Mouse (Mus musculus): ENCODE measurements around the gene Ttc24. TPM values are rescaled to one million over a fixed set of nuclear protein-coding genes. Genes with fewer than 3 reads are reported as not detected.

The Ttc24 gene
- not detected in 2 replicates for polyA plus RNA-seq (2015; fragmentation: Nextera tagmentation; extraction: Ambion mirVana)

GRCm38 (mm10) chr3:88078204-88078603 is at the start of gene Ttc24:
Gene Ttc24 (minus strand): TSS chr3:88078304.
- peaks cover 10% of the 10 kb centered on the region for H3K4me1 ChIP-seq (replicated peaks)
- no peak for ATAC-seq
- H3K27ac ChIP-seq: no peak within 1 kb of the TSS
- H3K9ac ChIP-seq: no peak within 1 kb of the TSS
- no peak within 1 kb of the TSS for H3K4me2 ChIP-seq (replicated peaks)
- no peaks in the 10 kb centered on the region for H3K9me3 ChIP-seq
- H3K4me3 ChIP-seq (replicated peaks): no peak within 1 kb of the TSS
- H3K27me3 ChIP-seq (replicated peaks): 0 out of 2 replicates have a peak, but pooled peaks cover 8% of the 10 kb centered on the region
- H3K36me3 ChIP-seq: no peaks in the 10 kb centered on the region
- WGBS: 84% methylated on average over 4 of the region's 4 CpGs

- Histone ChIP-seq H3K36me3 (no peaks in the 10 kb centered on the region), H3K4me2 (replicated peaks) (no peak overlapping the region), H3K4me3 (replicated peaks) (no peak overlapping the region), H3K27ac (no peak overlapping the region), H3K4me1 (replicated peaks) (no peaks in the 10 kb centered on the region; the same call in 1 of the 2 replicates), H3K9ac (no peak overlapping the region), H3K9me3 (no peaks in the 10 kb centered on the region), H3K27me3 (replicated peaks) (no peaks in the 10 kb centered on the region)
- no peak for ATAC-seq
- 52% methylated on average over 3 of the region's 3 CpGs for WGBS
These were observed 49.5 kb upstream of the Ttc24 start for GRCm38 (mm10) chr3:88127636-88128035.

GRCm38 (mm10) chr3:88126181-88126580 is 48.1 kb upstream of the Ttc24 start:
- no peaks in the 10 kb centered on the region for H3K36me3 ChIP-seq
- no peak overlapping the region for H3K4me2 ChIP-seq (replicated peaks)
- H3K4me3 ChIP-seq (replicated peaks): no peak overlapping the region
- no peaks in the 10 kb centered on the region for H3K9me3 ChIP-seq
- no peaks in the 10 kb centered on the region for H3K4me1 ChIP-seq (replicated peaks)
- H3K27me3 ChIP-seq (replicated peaks): no peaks in the 10 kb centered on the region
- no peak overlapping the region for H3K27ac ChIP-seq
- no peak for ATAC-seq
- H3K9ac ChIP-seq: no peak overlapping the region
- 65% methylated on average over 7 of the region's 7 CpGs for WGBS

- Histone ChIP-seq H3K27ac (no peak overlapping the region), H3K4me1 (replicated peaks) (no peaks in the 10 kb centered on the region), H3K36me3 (no peaks in the 10 kb centered on the region), H3K9me3 (no peaks in the 10 kb centered on the region), H3K4me3 (replicated peaks) (no peak overlapping the region), H3K4me2 (replicated peaks) (no peak overlapping the region), H3K27me3 (replicated peaks) (no peaks in the 10 kb centered on the region), H3K9ac (no peak overlapping the region)
- 41% methylated on average over 4 of the region's 4 CpGs for WGBS
- peak; percentile 55; the same call in 1 of the 2 replicates for ATAC-seq
These were observed 47.1 kb upstream of the Ttc24 start for GRCm38 (mm10) chr3:88125195-88125594.

GRCm38 (mm10) chr3:88121164-88122131 is 43.3 kb upstream of the Ttc24 start:
- no peak overlapping the region for H3K27ac ChIP-seq
- H3K27me3 ChIP-seq (replicated peaks): no peaks in the 10 kb centered on the region
- peaks cover 14% of the 10 kb centered on the region for H3K36me3 ChIP-seq
- WGBS: 79% methylated on average over 14 of the region's 14 CpGs
- no peak overlapping the region for H3K4me2 ChIP-seq (replicated peaks)
- no peak for ATAC-seq
- no peak overlapping the region for H3K9ac ChIP-seq
- H3K9me3 ChIP-seq: no peaks in the 10 kb centered on the region
- H3K4me3 ChIP-seq (replicated peaks): no peak overlapping the region
- no peaks in the 10 kb centered on the region for H3K4me1 ChIP-seq (replicated peaks)

- Histone ChIP-seq H3K9me3 (no peaks in the 10 kb centered on the region), H3K4me2 (replicated peaks) (no peak overlapping the region), H3K9ac (no peak overlapping the region), H3K4me3 (replicated peaks) (no peak overlapping the region), H3K36me3 (peaks cover 20% of the 10 kb centered on the region), H3K27ac (no peak overlapping the region), H3K27me3 (replicated peaks) (no peaks in the 10 kb centered on the region), H3K4me1 (replicated peaks) (no peaks in the 10 kb centered on the region)
- no peak for ATAC-seq
- 86% methylated on average over 19 of the region's 19 CpGs for WGBS
These were observed 42.1 kb upstream of the Ttc24 start for GRCm38 (mm10) chr3:88120117-88120651.

- Histone ChIP-seq H3K27me3 (replicated peaks) (no peaks in the 10 kb centered on the region), H3K4me1 (replicated peaks) (no peaks in the 10 kb centered on the region), H3K9me3 (no peaks in the 10 kb centered on the region), H3K4me3 (replicated peaks) (no peak overlapping the region), H3K4me2 (replicated peaks) (no peak overlapping the region), H3K36me3 (peaks cover 44% of the 10 kb centered on the region), H3K27ac (no peak overlapping the region), H3K9ac (no peak overlapping the region)
- no peak for ATAC-seq
- WGBS: 93% methylated on average over 12 of the region's 12 CpGs
These were observed 36.3 kb upstream of the Ttc24 start for GRCm38 (mm10) chr3:88114396-88114795.

- ATAC-seq: 0 out of 2 replicates have a peak, but pooled peaks have one; percentile 12
- H3K36me3 ChIP-seq: peaks cover 53% of the 10 kb centered on the region
- WGBS: 95% methylated on average over 6 of the region's 6 CpGs
- no peaks in the 10 kb centered on the region for H3K4me1 ChIP-seq (replicated peaks)
- no peak overlapping the region for H3K4me3 ChIP-seq (replicated peaks)
- no peak overlapping the region for H3K27ac ChIP-seq
- H3K9me3 ChIP-seq: no peaks in the 10 kb centered on the region
- H3K27me3 ChIP-seq (replicated peaks): no peaks in the 10 kb centered on the region
- no peak overlapping the region for H3K4me2 ChIP-seq (replicated peaks)
- H3K9ac ChIP-seq: no peak overlapping the region
These were observed 31.0 kb upstream of the Ttc24 start for GRCm38 (mm10) chr3:88109126-88109525.

- H3K4me3 ChIP-seq (replicated peaks): no peak overlapping the region
- H3K9me3 ChIP-seq: no peaks in the 10 kb centered on the region
- H3K9ac ChIP-seq: no peak overlapping the region
- ATAC-seq: no peak
- H3K27ac ChIP-seq: no peak overlapping the region
- no peaks in the 10 kb centered on the region for H3K27me3 ChIP-seq (replicated peaks)
- WGBS: 87% methylated on average over 4 of the region's 4 CpGs
- H3K4me2 ChIP-seq (replicated peaks): no peak overlapping the region
- H3K4me1 ChIP-seq (replicated peaks): no peaks in the 10 kb centered on the region
- peaks cover 55% of the 10 kb centered on the region for H3K36me3 ChIP-seq
These were observed 28.0 kb upstream of the Ttc24 start for GRCm38 (mm10) chr3:88106126-88106525.

- H3K4me2 ChIP-seq (replicated peaks): no peak overlapping the region
- no peak overlapping the region for H3K4me3 ChIP-seq (replicated peaks)
- H3K9ac ChIP-seq: no peak overlapping the region
- H3K9me3 ChIP-seq: no peaks in the 10 kb centered on the region
- no peak overlapping the region for H3K27ac ChIP-seq
- ATAC-seq: no peak
- WGBS: 81% methylated on average over 6 of the region's 6 CpGs
- H3K4me1 ChIP-seq (replicated peaks): no peaks in the 10 kb centered on the region
- no peaks in the 10 kb centered on the region for H3K27me3 ChIP-seq (replicated peaks)
- H3K36me3 ChIP-seq: peaks cover 50% of the 10 kb centered on the region
These were observed 24.5 kb upstream of the Ttc24 start for GRCm38 (mm10) chr3:88102611-88103010.

GRCm38 (mm10) chr3:88102196-88102595 is 24.1 kb upstream of the Ttc24 start:
- WGBS: 90% methylated on average over 6 of the region's 6 CpGs
- ATAC-seq: no peak
- no peak overlapping the region for H3K9ac ChIP-seq
- H3K4me2 ChIP-seq (replicated peaks): no peak overlapping the region
- H3K4me1 ChIP-seq (replicated peaks): no peaks in the 10 kb centered on the region
- H3K4me3 ChIP-seq (replicated peaks): no peak overlapping the region
- peaks cover 46% of the 10 kb centered on the region for H3K36me3 ChIP-seq
- H3K27me3 ChIP-seq (replicated peaks): no peaks in the 10 kb centered on the region
- no peaks in the 10 kb centered on the region for H3K9me3 ChIP-seq
- H3K27ac ChIP-seq: no peak overlapping the region

- no peak for ATAC-seq
- Histone ChIP-seq H3K36me3 (peaks cover 46% of the 10 kb centered on the region), H3K9ac (no peak overlapping the region), H3K9me3 (no peaks in the 10 kb centered on the region), H3K4me1 (replicated peaks) (no peaks in the 10 kb centered on the region), H3K27me3 (replicated peaks) (no peaks in the 10 kb centered on the region), H3K27ac (no peak overlapping the region), H3K4me2 (replicated peaks) (no peak overlapping the region), H3K4me3 (replicated peaks) (no peak overlapping the region)
- WGBS: 88% methylated on average over 7 of the region's 7 CpGs
These were observed 23.6 kb upstream of the Ttc24 start for GRCm38 (mm10) chr3:88101736-88102135.
